Mouse (Mus musculus): ENCODE data around the gene Kiss1r. TPM values are rescaled to one million over a fixed set of nuclear protein-coding genes. Genes with fewer than 3 reads are reported as not detected.
A peak's percentile ranks its signal among the peaks of the same experiment; 100 is the strongest.

The Kiss1r gene
- 0.33 and 0.37 TPM in 2 replicates for polyA plus RNA-seq (2016; fragmentation: Nextera tagmentation; extraction: Ambion mirVana)

- DNase-seq (ENCODE audit: low spot score) = peak; percentile 90
- H3K4me3 ChIP-seq = peak within 1 kb of the TSS; percentile 89
- 3% methylated on average over 42 of the region's 42 CpGs for WGBS
- H3K4me1 ChIP-seq = peaks cover 80% of the 10 kb centered on the region
- H3K27ac ChIP-seq (replicated peaks) = peak within 1 kb of the TSS; percentile 94
- H3K27me3 ChIP-seq (replicated peaks; ENCODE audit: low read depth, poor library complexity, severe bottlenecking) = peaks cover 50% of the 10 kb centered on the region
- peaks cover 17% of the 10 kb centered on the region for H3K36me3 ChIP-seq (replicated peaks)
- no peaks in the 10 kb centered on the region for H3K9me3 ChIP-seq
Observed at GRCm38 (mm10) chr10:79916808-79917531, at the start of gene Kiss1r. Gene Kiss1r, plus strand, starts transcription at chr10:79916971.

- Histone ChIP-seq H3K27ac (replicated peaks) (no peak overlapping the region), H3K4me1 (peaks cover 41% of the 10 kb centered on the region), H3K27me3 (replicated peaks; ENCODE audit: low read depth, poor library complexity, severe bottlenecking) (no peaks in the 10 kb centered on the region), H3K4me3 (peak overlapping the region; percentile 91), H3K36me3 (replicated peaks) (peaks cover 55% of the 10 kb centered on the region), H3K9me3 (no peaks in the 10 kb centered on the region)
- DNase-seq (ENCODE audit: low spot score) = no peak
- 94% methylated on average over 8 of the region's 8 CpGs for WGBS
Observed at GRCm38 (mm10) chr10:79871845-79872244, 44.9 kb upstream of the Kiss1r start.

GRCm38 (mm10) chr10:79872862-79873261, 43.9 kb upstream of the Kiss1r start:
- Histone ChIP-seq H3K27ac (replicated peaks) (peak overlapping the region; percentile 98), H3K9me3 (no peaks in the 10 kb centered on the region), H3K36me3 (replicated peaks) (peaks cover 46% of the 10 kb centered on the region), H3K4me3 (peak overlapping the region; percentile 91), H3K4me1 (peaks cover 46% of the 10 kb centered on the region), H3K27me3 (replicated peaks; ENCODE audit: low read depth, poor library complexity, severe bottlenecking) (no peaks in the 10 kb centered on the region)
- DNase-seq (ENCODE audit: low spot score) = peak; percentile 43
- WGBS = 46% methylated on average over 3 of the region's 3 CpGs

GRCm38 (mm10) chr10:79873313-79873712, 43.5 kb upstream of the Kiss1r start:
- Histone ChIP-seq H3K27me3 (replicated peaks; ENCODE audit: low read depth, poor library complexity, severe bottlenecking) (0 out of 2 replicates have a peak, but pooled peaks cover under 1% of the 10 kb centered on the region), H3K4me3 (peak overlapping the region; percentile 91), H3K9me3 (no peaks in the 10 kb centered on the region), H3K4me1 (peaks cover 48% of the 10 kb centered on the region), H3K36me3 (replicated peaks) (peaks cover 44% of the 10 kb centered on the region), H3K27ac (replicated peaks) (peak overlapping the region; percentile 98)
- no peak for DNase-seq (ENCODE audit: low spot score)
- WGBS = 15% methylated on average over 6 of the region's 6 CpGs

- Histone ChIP-seq H3K27ac (replicated peaks) (peak overlapping the region; percentile 98), H3K27me3 (replicated peaks; ENCODE audit: low read depth, poor library complexity, severe bottlenecking) (0 out of 2 replicates have a peak, but pooled peaks cover 4% of the 10 kb centered on the region), H3K36me3 (replicated peaks) (peaks cover 40% of the 10 kb centered on the region), H3K4me3 (peak overlapping the region; percentile 91), H3K4me1 (peaks cover 48% of the 10 kb centered on the region), H3K9me3 (no peaks in the 10 kb centered on the region)
- DNase-seq (ENCODE audit: low spot score) = no peak
- WGBS = 2% methylated on average over 26 of the region's 26 CpGs
Observed at GRCm38 (mm10) chr10:79873715-79874289, 43.0 kb upstream of the Kiss1r start.

GRCm38 (mm10) chr10:79874290-79874862, 42.4 kb upstream of the Kiss1r start, which contains the start of the genes Prtn3 and Plppr3:
Gene Prtn3, plus strand, starts transcription at chr10:79874476.
Gene Plppr3, minus strand, starts transcription at chr10:79874634.
- Histone ChIP-seq H3K27ac (replicated peaks) (peak within 1 kb of the TSS; percentile 98), H3K36me3 (replicated peaks) (peaks cover 34% of the 10 kb centered on the region), H3K4me3 (peak within 1 kb of the TSS; percentile 91), H3K9me3 (no peaks in the 10 kb centered on the region), H3K4me1 (peaks cover 50% of the 10 kb centered on the region), H3K27me3 (replicated peaks; ENCODE audit: low read depth, poor library complexity, severe bottlenecking) (peaks cover 5% of the 10 kb centered on the region; the same call in 1 of the 2 replicates)
- under 1% methylated on average over 57 of the region's 57 CpGs for WGBS
- peak; percentile 89 for DNase-seq (ENCODE audit: low spot score)

- H3K36me3 ChIP-seq (replicated peaks) = peaks cover 8% of the 10 kb centered on the region
- H3K4me3 ChIP-seq = no peak overlapping the region
- peaks cover 33% of the 10 kb centered on the region for H3K27me3 ChIP-seq (replicated peaks; ENCODE audit: low read depth, poor library complexity, severe bottlenecking)
- H3K4me1 ChIP-seq = peaks cover 69% of the 10 kb centered on the region
- no peak for DNase-seq (ENCODE audit: low spot score)
- no peak overlapping the region for H3K27ac ChIP-seq (replicated peaks)
- WGBS = 45% methylated on average over 1 of the region's 1 CpGs
- no peaks in the 10 kb centered on the region for H3K9me3 ChIP-seq
Observed at GRCm38 (mm10) chr10:79877174-79877573, 39.6 kb upstream of the Kiss1r start.

GRCm38 (mm10) chr10:79877757-79878156, 39.0 kb upstream of the Kiss1r start:
- H3K27me3 ChIP-seq (replicated peaks; ENCODE audit: low read depth, poor library complexity, severe bottlenecking) = peaks cover 39% of the 10 kb centered on the region
- peaks cover 69% of the 10 kb centered on the region for H3K4me1 ChIP-seq

GRCm38 (mm10) chr10:79879527-79879926, 37.2 kb upstream of the Kiss1r start:
- Histone ChIP-seq H3K4me3 (no peak overlapping the region), H3K9me3 (no peaks in the 10 kb centered on the region), H3K4me1 (peaks cover 62% of the 10 kb centered on the region), H3K36me3 (replicated peaks) (no peaks in the 10 kb centered on the region), H3K27me3 (replicated peaks; ENCODE audit: low read depth, poor library complexity, severe bottlenecking) (peaks cover 57% of the 10 kb centered on the region), H3K27ac (replicated peaks) (no peak overlapping the region)
- 51% methylated on average over 3 of the region's 3 CpGs for WGBS
- DNase-seq (ENCODE audit: low spot score) = no peak

More at GRCm38 (mm10) chr10:79877757-79878156, 39.0 kb upstream of the Kiss1r start:
- Histone ChIP-seq H3K4me3 (no peak overlapping the region), H3K36me3 (replicated peaks) (peaks cover 2% of the 10 kb centered on the region; the same call in 1 of the 2 replicates), H3K27ac (replicated peaks) (no peak overlapping the region), H3K9me3 (no peaks in the 10 kb centered on the region)
- no peak for DNase-seq (ENCODE audit: low spot score)
- WGBS = 55% methylated on average over 12 of the region's 12 CpGs

GRCm38 (mm10) chr10:79880721-79881120, 36.0 kb upstream of the Kiss1r start:
- Histone ChIP-seq H3K4me3 (0 out of 2 replicates have a peak overlapping the region, but pooled peaks have one; percentile 5), H3K9me3 (no peaks in the 10 kb centered on the region), H3K36me3 (replicated peaks) (no peaks in the 10 kb centered on the region), H3K27me3 (replicated peaks; ENCODE audit: low read depth, poor library complexity, severe bottlenecking) (peaks cover 57% of the 10 kb centered on the region), H3K4me1 (peaks cover 53% of the 10 kb centered on the region), H3K27ac (replicated peaks) (no peak overlapping the region)
- DNase-seq (ENCODE audit: low spot score) = no peak
- WGBS = 13% methylated on average over 9 of the region's 9 CpGs

GRCm38 (mm10) chr10:79881981-79882380, 34.8 kb upstream of the Kiss1r start:
- peaks cover 51% of the 10 kb centered on the region for H3K4me1 ChIP-seq
- H3K36me3 ChIP-seq (replicated peaks) = no peaks in the 10 kb centered on the region
- DNase-seq (ENCODE audit: low spot score) = peak; percentile 39
- no peaks in the 10 kb centered on the region for H3K9me3 ChIP-seq
- 5% methylated on average over 22 of the region's 22 CpGs for WGBS
- H3K4me3 ChIP-seq = peak overlapping the region; percentile 47
- H3K27me3 ChIP-seq (replicated peaks; ENCODE audit: low read depth, poor library complexity, severe bottlenecking) = peaks cover 57% of the 10 kb centered on the region
- no peak overlapping the region for H3K27ac ChIP-seq (replicated peaks)

GRCm38 (mm10) chr10:79883297-79884084, 33.3 kb upstream of the Kiss1r start:
- WGBS = 15% methylated on average over 22 of the region's 22 CpGs
- Histone ChIP-seq H3K4me1 (peaks cover 40% of the 10 kb centered on the region), H3K27ac (replicated peaks) (no peak overlapping the region), H3K36me3 (replicated peaks) (no peaks in the 10 kb centered on the region), H3K4me3 (peak overlapping the region; percentile 16; the same call in 1 of the 2 replicates), H3K9me3 (no peaks in the 10 kb centered on the region), H3K27me3 (replicated peaks; ENCODE audit: low read depth, poor library complexity, severe bottlenecking) (peaks cover 63% of the 10 kb centered on the region)
- peak; percentile 82 for DNase-seq (ENCODE audit: low spot score)

Data from embryonic facial prominence, embryonic 10.5 days (tissue).